Mouse (Mus musculus): ENCODE data around the gene Foxs1. TPM values are rescaled to one million over a fixed set of nuclear protein-coding genes. Genes with fewer than 3 reads are reported as not detected.

Foxs1 gene
- total and polyA plus RNA-seq, 2 experiments: 1.1 TPM; not detected in 1

DNA sequence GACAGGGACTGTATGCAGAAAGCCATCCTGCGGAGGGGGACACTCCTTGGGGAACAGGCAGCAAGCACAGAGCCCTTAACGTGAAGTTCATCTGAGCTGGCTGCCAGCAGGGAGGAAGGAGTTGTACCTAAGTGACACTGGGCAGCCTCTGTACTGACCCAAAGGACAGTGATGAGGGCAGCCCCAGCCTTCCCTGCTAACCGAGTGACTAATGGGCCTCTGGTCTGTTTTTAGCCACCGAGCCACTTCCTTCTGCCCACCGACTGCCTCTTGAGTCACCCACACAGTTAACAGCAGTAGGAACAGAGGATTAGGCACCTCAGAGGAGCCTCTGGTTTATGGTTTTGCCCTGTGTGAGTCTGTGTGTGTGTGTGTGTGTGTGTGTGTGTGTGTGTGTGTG lies 5.6 kb downstream of the Foxs1 start:
- H3K36me3 ChIP-seq (ENCODE audit: control insufficient read depth, insufficient read depth, low read length): no peaks in the 10 kb centered on the region
- H3K4me1 ChIP-seq (ENCODE audit: control insufficient read depth, insufficient read depth, low read length): peaks cover 3% of the 10 kb centered on the region; the same call in 1 of the 2 replicates
- H3K79me2 ChIP-seq (ENCODE audit: control insufficient read depth, insufficient read depth, low read length): no peaks in the 10 kb centered on the region
- H3K4me3 ChIP-seq (ENCODE audit: insufficient read depth, low read depth, low read length): no peak overlapping the region
- TF ChIP-seq POLR2A (IDR thresholded peaks at IDR 0.05; ENCODE audit: extremely low read depth, insufficient read depth, low read length): no peak
- no peak for TF ChIP-seq CTCF (IDR thresholded peaks at IDR 0.05; ENCODE audit: low read depth, low read length)
- H3K27me3 ChIP-seq (ENCODE audit: control insufficient read depth, insufficient read depth, low read length): no peaks in the 10 kb centered on the region
- H3K9ac ChIP-seq (ENCODE audit: low read depth, low read length): no peak overlapping the region
- no peak overlapping the region for H3K27ac ChIP-seq (replicated peaks; ENCODE audit: insufficient read depth, low read depth, low read length)
- no peak for DNase-seq (ENCODE audit: extremely low read depth, low read depth, low spot score)
- WGBS: 58% methylated on average over 5 of the region's 5 CpGs

DNA sequence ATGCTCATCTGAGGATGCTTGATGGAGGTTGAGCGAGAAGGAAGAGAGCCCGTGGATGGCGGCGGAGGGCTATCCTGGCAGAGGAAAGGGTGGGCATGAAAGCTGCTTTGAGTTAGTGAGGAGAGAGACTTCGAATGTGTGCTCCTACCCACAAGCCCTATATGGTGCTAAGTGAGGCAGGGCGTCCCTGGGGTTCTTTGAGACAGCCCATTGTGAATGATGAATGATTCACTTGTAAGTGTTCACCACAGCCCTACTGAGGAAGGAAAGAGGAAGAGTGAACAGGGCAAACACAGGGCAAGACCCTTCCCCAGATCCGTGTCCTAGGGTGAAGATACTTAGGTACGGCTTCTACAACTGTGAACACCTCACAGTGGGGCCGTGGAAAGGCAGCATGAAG lies 6.1 kb downstream of the Foxs1 start:
- 71% methylated on average over 9 of the region's 9 CpGs for WGBS
- no peaks in the 10 kb centered on the region for H3K79me2 ChIP-seq (ENCODE audit: control insufficient read depth, insufficient read depth, low read length)

DNA sequence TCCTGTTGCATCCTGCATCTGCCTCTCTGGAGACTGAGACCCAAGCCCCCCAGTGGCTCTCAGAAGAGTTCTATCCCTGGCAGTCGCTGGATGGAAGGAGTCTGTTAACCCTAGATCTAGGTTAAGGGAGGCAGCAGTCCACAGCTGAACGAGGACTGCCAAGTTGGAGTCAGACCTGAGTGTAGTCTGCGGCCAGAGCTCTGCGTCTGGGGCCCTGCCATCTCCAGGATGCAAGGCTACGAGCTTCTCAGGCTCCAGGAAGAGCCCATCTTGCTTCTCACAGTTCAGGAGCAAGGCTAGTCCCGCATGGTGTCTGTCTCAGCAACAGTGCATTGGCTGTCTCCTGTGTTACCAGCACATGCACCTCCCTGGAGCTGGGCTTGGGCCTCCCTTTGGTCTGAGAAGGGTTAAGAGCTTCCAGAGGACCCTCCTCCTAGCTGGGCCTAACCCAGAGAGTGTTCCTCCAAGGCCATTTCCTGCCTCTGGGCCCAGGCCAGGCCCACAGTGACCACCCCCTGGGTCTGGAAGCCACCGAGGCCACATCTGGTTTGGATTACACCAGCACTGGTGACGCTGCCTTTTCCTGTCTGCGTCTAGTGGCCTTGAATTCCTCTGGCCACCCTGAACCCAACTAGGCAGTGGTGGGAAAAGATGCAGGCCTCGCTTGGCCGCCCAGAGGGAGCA lies 7.7 kb downstream of the Foxs1 start:
- H3K36me3 ChIP-seq (ENCODE audit: control insufficient read depth, insufficient read depth, low read length): no peaks in the 10 kb centered on the region
- H3K4me1 ChIP-seq (ENCODE audit: control insufficient read depth, insufficient read depth, low read length): peaks cover 3% of the 10 kb centered on the region; the same call in 1 of the 2 replicates
- WGBS: 61% methylated on average over 11 of the region's 11 CpGs
- H3K9ac ChIP-seq (ENCODE audit: low read depth, low read length): no peak overlapping the region
- H3K27me3 ChIP-seq (ENCODE audit: control insufficient read depth, insufficient read depth, low read length): no peaks in the 10 kb centered on the region
- DNase-seq (ENCODE audit: extremely low read depth, low read depth, low spot score): peak; percentile 27
- no peaks in the 10 kb centered on the region for H3K79me2 ChIP-seq (ENCODE audit: control insufficient read depth, insufficient read depth, low read length)
- TF ChIP-seq CTCF (IDR thresholded peaks at IDR 0.05; ENCODE audit: low read depth, low read length) (no peak), POLR2A (IDR thresholded peaks at IDR 0.05; ENCODE audit: extremely low read depth, insufficient read depth, low read length) (no peak)
- no peak overlapping the region for H3K4me3 ChIP-seq (ENCODE audit: insufficient read depth, low read depth, low read length)
- H3K27ac ChIP-seq (replicated peaks; ENCODE audit: insufficient read depth, low read depth, low read length): peak overlapping the region; percentile 42; the same call in 1 of the 2 replicates

More for the DNA sequence above, 6.1 kb downstream of the Foxs1 start:
- TF ChIP-seq POLR2A (IDR thresholded peaks at IDR 0.05; ENCODE audit: extremely low read depth, insufficient read depth, low read length) (no peak), CTCF (IDR thresholded peaks at IDR 0.05; ENCODE audit: low read depth, low read length) (no peak)
- H3K4me3 ChIP-seq (ENCODE audit: insufficient read depth, low read depth, low read length): no peak overlapping the region
- H3K27me3 ChIP-seq (ENCODE audit: control insufficient read depth, insufficient read depth, low read length): no peaks in the 10 kb centered on the region
- H3K27ac ChIP-seq (replicated peaks; ENCODE audit: insufficient read depth, low read depth, low read length): no peak overlapping the region
- H3K4me1 ChIP-seq (ENCODE audit: control insufficient read depth, insufficient read depth, low read length): peaks cover 3% of the 10 kb centered on the region; the same call in 1 of the 2 replicates
- H3K36me3 ChIP-seq (ENCODE audit: control insufficient read depth, insufficient read depth, low read length): no peaks in the 10 kb centered on the region
- H3K9ac ChIP-seq (ENCODE audit: low read depth, low read length): no peak overlapping the region
- no peak for DNase-seq (ENCODE audit: extremely low read depth, low read depth, low spot score)

DNA sequence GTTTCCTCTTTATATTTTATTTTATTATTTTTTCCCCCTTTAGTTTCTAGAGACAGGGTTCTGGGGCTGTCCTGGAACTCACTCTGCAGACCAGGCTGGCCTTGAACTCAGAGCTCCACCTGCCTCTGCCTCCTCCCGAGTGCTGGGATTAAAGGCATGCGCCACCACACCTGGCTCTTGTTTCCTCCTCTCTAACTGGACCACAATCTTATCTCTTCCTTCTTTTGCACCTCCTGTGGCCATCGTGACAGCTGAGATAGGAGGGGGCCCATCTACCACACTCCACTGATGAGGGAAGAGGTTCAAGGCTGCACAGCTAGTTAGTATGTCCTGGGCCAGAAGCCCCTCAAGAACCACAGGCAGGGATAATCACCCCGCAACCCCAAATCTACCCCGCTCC lies 8.5 kb downstream of the Foxs1 start:
- 74% methylated on average over 5 of the region's 5 CpGs for WGBS
- H3K4me3 ChIP-seq (ENCODE audit: insufficient read depth, low read depth, low read length): no peak overlapping the region
- TF ChIP-seq CTCF (IDR thresholded peaks at IDR 0.05; ENCODE audit: low read depth, low read length): no peak
- no peak overlapping the region for H3K27ac ChIP-seq (replicated peaks; ENCODE audit: insufficient read depth, low read depth, low read length)
- no peaks in the 10 kb centered on the region for H3K79me2 ChIP-seq (ENCODE audit: control insufficient read depth, insufficient read depth, low read length)
- H3K27me3 ChIP-seq (ENCODE audit: control insufficient read depth, insufficient read depth, low read length): no peaks in the 10 kb centered on the region
- peaks cover 3% of the 10 kb centered on the region; the same call in 1 of the 2 replicates for H3K4me1 ChIP-seq (ENCODE audit: control insufficient read depth, insufficient read depth, low read length)
- H3K36me3 ChIP-seq (ENCODE audit: control insufficient read depth, insufficient read depth, low read length): no peaks in the 10 kb centered on the region
- no peak overlapping the region for H3K9ac ChIP-seq (ENCODE audit: low read depth, low read length)
- no peak for DNase-seq (ENCODE audit: extremely low read depth, low read depth, low spot score)

DNA sequence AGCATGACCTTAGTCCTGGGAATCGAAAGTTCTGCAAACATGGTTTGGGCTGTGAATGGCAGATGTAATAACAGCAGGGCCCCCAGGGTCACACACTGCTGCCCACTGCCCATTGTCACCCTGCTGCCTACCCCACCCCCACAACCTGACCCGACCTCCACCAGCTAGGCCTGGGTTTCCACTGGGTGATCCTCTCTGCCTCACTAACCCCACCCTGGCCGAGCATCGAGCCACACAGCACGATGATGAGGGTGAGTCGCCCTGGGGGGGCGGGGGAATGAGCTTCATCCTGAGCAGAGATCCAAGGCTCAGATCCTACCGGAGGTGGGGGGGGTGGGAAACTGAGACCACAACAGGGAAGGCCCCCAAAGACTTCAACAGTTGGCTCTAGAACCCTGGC lies 8.9 kb downstream of the Foxs1 start:
- Histone ChIP-seq H3K79me2 (ENCODE audit: control insufficient read depth, insufficient read depth, low read length) (no peaks in the 10 kb centered on the region), H3K4me3 (ENCODE audit: insufficient read depth, low read depth, low read length) (no peak overlapping the region), H3K9ac (ENCODE audit: low read depth, low read length) (no peak overlapping the region), H3K36me3 (ENCODE audit: control insufficient read depth, insufficient read depth, low read length) (no peaks in the 10 kb centered on the region), H3K4me1 (ENCODE audit: control insufficient read depth, insufficient read depth, low read length) (peaks cover 3% of the 10 kb centered on the region; the same call in 1 of the 2 replicates), H3K27ac (replicated peaks; ENCODE audit: insufficient read depth, low read depth, low read length) (no peak overlapping the region), H3K27me3 (ENCODE audit: control insufficient read depth, insufficient read depth, low read length) (no peaks in the 10 kb centered on the region)
- no peak for DNase-seq (ENCODE audit: extremely low read depth, low read depth, low spot score)
- 67% methylated on average over 8 of the region's 8 CpGs for WGBS
- TF ChIP-seq CTCF (IDR thresholded peaks at IDR 0.05; ENCODE audit: low read depth, low read length) (no peak), POLR2A (IDR thresholded peaks at IDR 0.05; ENCODE audit: extremely low read depth, insufficient read depth, low read length) (no peak)

GRCm38 (mm10) chr2:152923621-152924020 lies 9.4 kb downstream of the Foxs1 start:
- TF ChIP-seq CTCF (IDR thresholded peaks at IDR 0.05; ENCODE audit: low read depth, low read length) (no peak), POLR2A (IDR thresholded peaks at IDR 0.05; ENCODE audit: extremely low read depth, insufficient read depth, low read length) (no peak)
- Histone ChIP-seq H3K79me2 (ENCODE audit: control insufficient read depth, insufficient read depth, low read length) (no peaks in the 10 kb centered on the region), H3K4me1 (ENCODE audit: control insufficient read depth, insufficient read depth, low read length) (peaks cover 3% of the 10 kb centered on the region; the same call in 1 of the 2 replicates), H3K27me3 (ENCODE audit: control insufficient read depth, insufficient read depth, low read length) (no peaks in the 10 kb centered on the region), H3K27ac (replicated peaks; ENCODE audit: insufficient read depth, low read depth, low read length) (no peak overlapping the region), H3K36me3 (ENCODE audit: control insufficient read depth, insufficient read depth, low read length) (no peaks in the 10 kb centered on the region), H3K9ac (ENCODE audit: low read depth, low read length) (no peak overlapping the region), H3K4me3 (ENCODE audit: insufficient read depth, low read depth, low read length) (no peak overlapping the region)
- WGBS: 78% methylated on average over 3 of the region's 3 CpGs
- DNase-seq (ENCODE audit: extremely low read depth, low read depth, low spot score): no peak

Data from liver, adult 2 months (tissue).